Mouse (Mus musculus) cerebellum, adult 11-12 months (tissue): ENCODE measurements around the gene Tbx4.

ENCODE experiments used
- DNase-seq: peaks from one replicate; pipeline ENCODE4 v3.0.0; 2022

The Tbx4 gene

GRCm38 (mm10) chr11:85885665-85886428 is at the start of gene Tbx4:
Tbx4 (plus strand) TSS chr11:85886422.
- DNase-seq = no peak

DNA sequence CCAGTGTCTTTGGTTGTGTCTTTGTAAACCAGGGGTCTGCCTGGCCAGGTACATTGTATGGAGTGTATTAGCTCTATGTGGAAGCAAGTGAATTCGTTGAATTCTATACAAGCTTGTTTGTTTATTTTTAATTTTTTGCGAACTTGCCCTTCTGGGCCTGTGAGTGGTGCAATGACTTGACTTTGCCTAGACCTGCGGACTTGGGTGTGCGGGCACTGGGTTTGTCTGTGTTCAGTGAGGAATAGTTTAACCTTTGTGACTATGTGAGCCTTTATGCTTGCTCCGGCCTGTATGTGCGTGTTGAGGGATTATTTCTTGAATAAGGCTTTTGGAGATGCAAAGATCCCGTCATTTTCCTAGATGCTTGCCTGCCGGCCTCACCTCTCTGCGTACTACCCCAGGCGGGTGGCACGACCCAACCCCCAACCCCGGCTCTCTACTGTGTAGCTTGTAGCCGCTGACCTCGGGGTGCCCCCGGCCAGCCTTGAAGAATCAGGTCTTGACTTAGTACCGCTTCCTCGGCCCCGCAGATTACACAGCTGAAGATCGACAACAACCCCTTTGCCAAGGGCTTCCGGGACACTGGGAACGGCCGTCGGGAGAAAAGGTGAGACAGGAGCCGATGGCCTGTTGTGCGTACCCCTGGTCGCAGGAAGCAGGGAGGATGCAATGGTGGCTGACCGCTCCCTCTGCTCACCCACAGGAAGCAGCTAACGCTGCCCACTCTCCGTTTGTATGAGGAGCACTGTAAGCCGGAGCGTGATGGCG is 49.5 kb upstream of the Tbx4 start:
- no peak for DNase-seq

DNA sequence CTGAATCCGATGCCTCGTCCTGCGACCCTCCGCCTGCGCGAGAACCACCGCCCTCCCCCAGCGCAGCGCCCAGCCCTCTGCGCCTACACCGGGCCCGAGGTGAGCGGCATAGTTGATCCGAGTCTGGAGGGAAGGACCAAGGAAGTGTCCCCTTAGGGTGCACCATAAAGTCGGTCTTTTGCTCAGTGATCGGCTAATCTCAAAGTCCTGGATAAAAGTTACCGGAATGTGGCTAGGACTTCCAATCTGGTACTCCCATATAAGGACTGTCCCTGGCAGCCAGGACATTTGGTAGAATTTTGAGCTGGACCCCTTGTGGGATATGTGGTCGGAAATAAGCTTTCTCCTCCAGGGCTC is 49.0 kb upstream of the Tbx4 start:
- no peak for DNase-seq

DNA sequence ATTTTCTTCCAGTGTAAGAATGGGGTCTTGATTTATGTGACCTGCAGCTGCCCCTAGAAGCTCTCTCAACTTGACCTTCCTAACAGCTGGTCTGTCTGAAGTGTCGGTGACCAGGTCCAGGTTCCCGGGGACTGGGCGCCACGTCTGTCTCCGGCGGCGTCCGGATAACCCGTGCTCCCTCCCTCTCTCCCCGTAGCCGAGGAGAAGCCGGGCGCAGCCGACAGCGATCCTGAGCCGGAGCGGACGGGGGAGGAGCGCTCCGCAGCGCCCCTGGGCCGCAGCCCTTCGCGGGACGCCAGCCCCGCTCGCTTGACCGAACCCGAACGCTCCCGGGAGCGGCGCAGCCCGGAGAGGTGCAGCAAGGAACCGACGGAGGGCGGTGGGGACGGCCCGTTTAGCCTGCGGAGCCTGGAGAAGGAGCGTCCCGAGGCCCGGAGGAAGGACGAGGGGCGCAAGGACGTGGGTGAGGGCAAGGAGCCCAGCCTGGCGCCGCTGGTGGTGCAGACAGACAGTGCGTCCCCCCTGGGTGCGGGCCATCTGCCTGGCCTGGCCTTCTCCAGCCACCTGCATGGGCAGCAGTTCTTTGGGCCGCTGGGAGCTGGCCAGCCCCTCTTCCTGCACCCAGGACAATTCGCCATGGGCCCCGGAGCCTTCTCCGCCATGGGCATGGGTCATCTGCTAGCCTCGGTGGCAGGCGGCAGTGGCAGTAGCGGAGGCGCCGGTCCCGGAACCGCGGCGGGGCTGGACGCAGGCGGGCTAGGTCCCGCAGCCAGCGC is 48.4 kb upstream of the Tbx4 start:
- no peak for DNase-seq

DNA sequence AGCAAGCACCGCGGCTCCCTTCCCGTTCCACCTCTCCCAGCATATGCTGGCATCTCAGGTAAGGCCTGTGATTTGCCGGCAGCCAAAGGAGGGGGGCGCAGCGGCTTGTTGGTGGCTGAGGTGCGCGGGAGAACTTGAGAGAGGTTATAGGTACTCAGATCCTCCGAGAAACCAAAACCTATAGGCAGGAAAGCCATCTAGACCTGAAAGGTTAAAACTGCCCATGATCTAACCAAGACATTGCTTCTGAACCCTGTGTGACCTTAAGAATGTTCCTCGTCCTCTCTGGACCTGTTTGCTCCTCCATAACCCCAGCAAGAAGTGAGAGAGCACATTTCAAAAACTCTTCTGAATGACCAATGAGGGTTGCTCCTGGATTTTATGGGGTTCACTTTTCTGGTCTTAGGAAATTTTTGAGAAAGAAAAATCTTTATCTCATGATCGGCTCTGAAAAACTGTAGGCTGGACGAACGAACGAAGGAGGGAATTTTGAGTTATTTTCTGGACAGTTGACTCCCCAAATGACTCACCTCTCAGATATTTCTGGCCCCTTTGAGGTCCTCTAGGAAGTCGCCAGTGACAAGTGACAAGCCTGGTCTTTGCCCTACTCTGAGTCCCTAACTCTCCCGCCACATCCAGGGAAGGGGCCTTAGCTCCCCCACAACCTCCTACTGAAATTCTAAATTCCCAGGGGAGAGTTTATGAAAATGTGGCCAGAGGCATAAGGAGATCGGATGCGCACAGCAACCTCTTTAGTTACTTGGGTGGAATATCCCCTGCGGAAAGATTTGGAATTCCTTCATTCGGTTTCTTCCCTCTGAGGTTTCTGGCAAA is 47.6 kb upstream of the Tbx4 start:
- no peak for DNase-seq

DNA sequence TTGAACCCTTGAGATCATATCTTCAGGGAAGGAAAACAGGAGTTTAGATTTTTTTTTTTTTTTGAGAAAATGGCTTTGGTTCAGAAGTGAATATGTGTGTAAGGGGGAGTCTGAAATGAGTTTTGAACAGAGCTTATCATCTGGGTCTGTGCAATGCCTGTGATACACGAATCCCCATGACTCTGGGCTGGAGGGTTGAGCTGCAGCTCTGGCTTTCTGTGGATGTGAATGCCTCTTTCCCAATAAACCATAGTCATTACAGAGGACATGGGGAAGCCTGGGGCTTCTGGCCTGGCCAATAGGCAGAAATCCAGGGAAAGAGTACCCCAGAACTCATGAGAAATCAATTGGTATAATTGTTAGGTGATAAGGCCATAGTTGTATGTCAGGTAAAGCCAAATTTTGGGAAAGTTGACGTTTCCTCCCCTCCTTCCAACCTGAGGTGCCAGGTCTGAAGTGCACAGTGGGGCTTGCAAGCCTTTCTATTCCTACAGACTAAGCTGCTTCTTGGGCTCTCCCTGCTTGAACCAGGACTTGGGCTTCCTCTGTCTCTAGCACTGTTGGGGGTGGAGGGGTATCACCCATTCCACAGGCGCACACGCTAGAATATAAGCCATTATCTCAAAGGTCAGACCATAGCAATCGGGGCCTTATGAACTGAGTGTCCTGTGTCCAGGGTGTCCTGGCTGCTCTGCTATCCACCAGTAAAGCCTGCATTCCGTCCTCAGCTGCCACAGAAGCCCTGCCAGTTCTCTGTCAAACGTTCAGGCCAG is 46.8 kb upstream of the Tbx4 start:
- DNase-seq = no peak

DNA sequence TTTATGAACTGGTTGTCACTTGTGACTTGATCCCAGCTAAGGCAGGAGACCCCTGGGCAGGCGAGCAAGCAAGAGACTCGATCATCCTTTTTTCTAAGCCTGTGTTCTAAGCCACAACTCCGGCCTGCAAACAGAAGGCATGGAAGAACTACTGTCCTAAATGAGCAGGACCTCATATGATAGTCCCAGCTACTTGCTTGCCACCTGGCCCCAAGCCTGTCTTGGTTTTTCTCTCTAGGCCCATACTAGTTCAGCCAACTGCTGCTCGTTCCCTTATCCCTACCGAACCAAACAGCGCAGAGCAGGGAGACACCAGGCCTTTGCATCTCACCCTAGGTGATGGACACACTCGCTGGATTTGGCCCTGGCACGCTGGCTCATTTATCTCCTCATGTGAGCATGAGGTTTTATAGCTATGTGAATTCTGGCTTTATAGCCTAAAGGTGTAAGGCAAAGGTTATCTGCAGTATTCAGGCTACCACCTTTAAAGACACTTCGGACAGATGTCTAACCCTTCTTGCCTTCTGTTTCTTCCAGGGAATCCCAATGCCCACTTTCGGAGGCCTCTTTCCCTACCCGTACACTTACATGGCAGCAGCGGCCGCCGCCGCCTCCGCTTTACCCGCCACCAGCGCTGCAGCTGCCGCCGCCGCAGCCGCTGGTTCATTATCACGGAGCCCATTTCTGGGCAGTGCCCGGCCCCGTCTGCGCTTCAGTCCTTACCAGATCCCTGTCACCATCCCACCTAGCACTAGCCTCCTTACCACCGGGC is 46.0 kb upstream of the Tbx4 start:
- no peak for DNase-seq

- no peak for DNase-seq
These were observed 45.4 kb upstream of the Tbx4 start for GRCm38 (mm10) chr11:85840803-85841145.

DNA sequence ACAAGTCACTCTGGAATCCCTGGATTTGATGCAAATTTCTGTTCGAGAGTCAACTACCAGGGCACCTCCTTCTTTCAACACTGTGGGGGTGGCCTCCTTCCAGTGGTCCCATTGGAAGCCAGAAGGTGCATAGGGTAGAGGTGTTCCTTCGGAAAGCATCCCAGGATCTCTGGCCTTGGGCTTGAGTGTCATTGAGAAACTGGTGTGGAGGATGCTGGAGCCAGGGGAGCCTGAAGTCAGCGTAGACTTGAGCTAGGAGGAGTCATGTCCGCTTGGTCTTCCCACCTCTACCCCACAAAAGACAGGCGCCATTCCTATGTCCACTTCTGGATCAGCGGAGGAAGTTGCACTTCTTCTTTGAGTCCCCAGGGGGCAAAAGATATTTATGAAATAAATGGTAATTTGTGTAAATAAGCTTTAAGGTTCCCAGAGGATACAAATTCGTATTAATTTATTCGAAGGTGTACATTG is 45.0 kb upstream of the Tbx4 start:
- DNase-seq = no peak

DNA sequence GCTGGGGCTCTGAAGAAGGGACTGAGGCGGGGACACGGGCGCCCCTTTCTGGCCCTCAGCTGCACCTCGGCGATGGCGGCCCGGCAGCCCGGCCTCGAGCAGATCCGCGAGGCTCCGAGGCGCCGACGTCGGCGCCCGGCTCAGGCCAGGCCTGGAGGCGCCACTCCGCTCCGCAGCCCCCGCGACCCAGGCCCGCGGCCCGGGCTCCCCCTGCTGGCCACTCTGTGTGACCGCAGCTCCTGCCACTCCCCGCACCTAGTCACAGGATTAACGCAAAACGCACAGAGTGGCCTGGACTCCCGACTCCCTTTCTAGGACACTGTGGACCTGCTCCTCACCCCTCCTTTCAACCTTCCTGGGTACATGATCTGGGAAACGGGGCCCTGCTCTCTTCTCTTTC is 44.2 kb upstream of the Tbx4 start:
- no peak for DNase-seq

- no peak for DNase-seq
These were observed 43.5 kb upstream of the Tbx4 start for GRCm38 (mm10) chr11:85842596-85843346.

DNA sequence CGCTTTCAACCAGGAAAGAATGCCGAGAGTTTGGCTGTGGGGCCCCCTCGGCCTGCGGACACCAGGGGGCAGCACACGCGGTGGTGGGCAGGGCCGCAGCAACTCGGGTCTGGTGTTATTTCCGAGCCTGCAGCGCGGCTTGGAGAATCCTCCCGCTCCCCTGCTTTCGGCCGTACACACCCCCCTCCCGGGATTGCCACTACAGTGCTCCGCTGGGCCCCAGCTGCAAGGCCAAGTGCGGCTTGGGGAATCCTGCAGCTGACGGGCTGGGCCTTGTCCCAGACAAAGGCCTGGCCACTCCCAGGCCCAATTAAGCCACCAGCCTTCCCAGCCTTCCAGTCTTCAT is 42.9 kb upstream of the Tbx4 start:
- DNase-seq = no peak

DNA sequence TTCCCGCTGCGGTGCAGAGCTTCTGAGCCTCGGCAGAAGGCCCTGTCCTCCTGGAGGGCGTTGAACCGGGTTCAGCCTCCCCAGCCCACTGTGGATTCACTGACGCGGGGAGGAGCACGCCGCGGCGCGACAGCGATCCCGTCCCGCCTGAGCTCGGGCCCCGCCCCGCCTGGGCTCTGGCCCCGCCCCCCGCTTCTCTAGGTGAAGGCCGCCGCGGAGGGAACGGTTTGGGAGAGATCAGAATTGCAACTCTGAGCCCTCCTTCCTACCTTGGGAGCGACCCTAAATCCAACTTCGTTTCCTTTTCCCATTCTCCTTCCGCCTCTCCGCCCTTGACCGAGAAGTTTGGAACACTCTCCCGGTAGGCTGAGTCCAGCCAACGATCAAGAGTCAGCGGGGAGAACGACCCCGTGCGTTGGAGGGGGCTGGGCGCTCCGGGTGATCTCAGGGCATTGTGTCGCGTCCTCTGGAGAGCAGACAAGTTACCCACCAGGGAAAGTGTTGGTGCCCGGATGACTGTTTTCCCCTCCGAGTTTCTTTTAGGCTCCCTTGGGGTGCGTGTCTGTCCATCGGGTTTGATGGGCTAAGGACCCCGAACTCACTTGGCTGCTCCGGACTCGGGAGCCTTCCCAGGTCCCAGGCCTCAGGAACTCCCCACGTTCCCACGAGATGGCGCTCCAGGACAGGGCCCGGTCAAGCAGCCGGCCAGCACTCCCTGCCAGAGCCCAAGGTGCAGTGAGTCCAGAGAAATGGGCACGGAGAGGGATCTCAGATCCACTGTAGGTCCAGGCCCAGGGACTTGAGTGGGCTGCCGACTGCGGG is 41.9 kb upstream of the Tbx4 start:
- peak; percentile 61 for DNase-seq

- no peak for DNase-seq
These were observed 41.3 kb upstream of the Tbx4 start for GRCm38 (mm10) chr11:85844971-85845370.

GRCm38 (mm10) chr11:85845921-85846320 is 40.3 kb upstream of the Tbx4 start:
- DNase-seq = no peak

- no peak for DNase-seq
These were observed 39.7 kb upstream of the Tbx4 start for GRCm38 (mm10) chr11:85846509-85846908.

GRCm38 (mm10) chr11:85849037-85849436 is 37.2 kb upstream of the Tbx4 start:
- DNase-seq = peak; percentile 42

DNA sequence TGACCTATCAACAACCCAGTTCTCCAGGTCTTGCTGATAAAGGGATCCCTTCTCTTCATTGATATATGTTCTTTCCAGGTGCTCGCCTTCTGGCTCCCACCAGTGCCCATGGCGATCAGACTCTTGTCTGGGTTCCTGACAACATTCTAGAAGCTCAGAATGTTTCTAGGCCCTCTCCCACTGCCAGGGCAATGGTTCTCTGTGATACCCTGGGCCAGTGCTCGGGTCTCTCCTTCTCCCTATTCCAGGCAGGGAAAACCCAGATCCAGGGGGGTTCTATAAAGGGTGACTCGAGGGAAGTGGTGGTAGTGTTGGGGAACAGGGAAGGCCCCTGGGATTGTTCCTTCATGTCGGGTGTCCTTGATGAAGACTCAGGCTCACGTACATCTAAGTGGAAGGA is 36.0 kb upstream of the Tbx4 start, which contains the start of gene Gm11444:
Gene Gm11444, minus strand, starts transcription at position 101 of the 400 bp plus-strand sequence.
- no peak for DNase-seq

- DNase-seq = no peak
These were observed 35.5 kb upstream of the Tbx4 start for GRCm38 (mm10) chr11:85850758-85851157.
